Mouse (Mus musculus): ENCODE data around the gene Bbs4. TPM values are rescaled to one million over a fixed set of nuclear protein-coding genes. Genes with fewer than 3 reads are reported as not detected.
"Not testable (repeated sequence)": the region's sequence is repeated elsewhere in the genome, so short reads cannot be mapped to it uniquely, and the experiment has no call there.

Bbs4 gene
- total RNA-seq (2021) = 1 to 10 TPM; 3.2 to 4.2 TPM

DNA sequence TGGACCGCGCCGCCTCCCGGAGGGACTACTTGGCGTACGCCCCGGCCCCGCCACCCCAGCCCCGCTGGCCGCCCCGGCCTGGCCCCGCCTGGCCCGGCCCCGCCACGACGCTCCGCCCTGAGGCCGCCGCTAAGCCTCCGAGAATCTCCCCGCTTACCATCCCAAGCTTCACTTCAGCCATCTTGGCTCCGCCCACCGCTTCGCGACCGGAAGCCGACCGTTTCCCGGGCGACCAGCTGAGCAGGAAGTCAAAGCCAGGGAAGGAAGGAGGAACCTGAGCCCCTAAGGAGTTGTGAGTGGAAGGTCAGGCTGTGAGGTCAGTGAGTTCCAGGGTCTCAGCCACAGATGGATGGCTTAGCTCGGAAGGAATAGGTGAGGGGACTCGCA lies at the start of gene Bbs4:
TSS of gene Bbs4 (minus strand) at position 256 of the 387 bp plus-strand sequence.
- DNase-seq = peak; percentile 95

DNA sequence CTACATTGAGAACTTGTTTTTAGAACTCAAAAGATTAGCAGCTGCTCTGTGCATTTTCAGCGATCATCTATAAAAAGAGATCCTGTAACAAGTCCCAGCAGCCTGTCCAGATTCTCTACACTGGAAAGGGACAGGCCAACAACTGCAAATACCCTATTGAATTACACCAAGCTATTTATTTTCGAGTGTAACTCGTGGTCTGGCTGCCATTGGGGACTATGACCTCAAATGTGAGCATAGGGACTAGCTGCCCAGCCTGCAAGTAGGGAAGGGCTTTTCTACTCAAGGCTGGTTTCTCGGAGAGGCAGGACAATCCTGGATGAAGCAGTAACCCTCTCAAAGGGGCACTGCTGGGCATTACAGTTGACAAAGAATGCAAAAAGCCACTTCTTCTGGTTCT lies 35.8 kb upstream of the Bbs4 start:
- DNase-seq = no peak

DNA sequence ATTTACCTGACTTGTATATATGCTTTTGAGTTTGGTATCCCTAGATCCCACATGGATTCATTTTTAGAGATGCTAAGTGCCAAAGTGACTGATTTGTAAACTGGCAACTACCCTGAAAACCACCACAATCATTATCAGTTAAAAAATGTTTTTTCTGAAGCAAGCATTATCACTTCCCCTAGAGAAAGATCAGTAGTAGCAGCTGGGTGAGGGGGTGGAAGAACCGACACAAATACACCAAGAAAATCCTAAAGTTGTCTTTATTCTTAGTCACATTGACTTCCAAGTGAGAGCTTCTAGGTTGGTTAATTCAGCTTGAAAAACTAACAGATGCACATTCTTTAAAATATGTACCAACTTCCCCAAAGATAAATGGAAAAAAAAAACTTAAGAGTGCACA lies 35.0 kb upstream of the Bbs4 start:
- DNase-seq = no peak

DNA sequence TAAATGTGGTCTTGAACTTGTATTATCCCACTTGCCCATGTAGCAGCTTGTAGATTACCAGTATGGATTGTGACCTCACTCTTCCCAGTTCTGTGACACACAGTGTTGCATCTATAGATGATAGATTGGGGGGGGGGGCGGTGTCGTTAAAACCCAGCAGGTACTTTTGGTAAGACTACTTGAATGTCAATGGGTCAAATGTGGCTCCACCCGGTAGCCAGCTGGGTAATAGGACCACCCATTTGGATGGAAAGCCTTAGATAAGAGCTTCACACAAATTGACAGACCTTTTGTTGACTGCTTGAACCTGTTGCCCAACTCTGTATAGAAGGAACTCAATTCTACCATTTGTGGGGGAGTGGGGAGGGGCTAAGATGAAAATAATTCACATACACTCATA lies 34.2 kb upstream of the Bbs4 start:
- no peak for DNase-seq

DNA sequence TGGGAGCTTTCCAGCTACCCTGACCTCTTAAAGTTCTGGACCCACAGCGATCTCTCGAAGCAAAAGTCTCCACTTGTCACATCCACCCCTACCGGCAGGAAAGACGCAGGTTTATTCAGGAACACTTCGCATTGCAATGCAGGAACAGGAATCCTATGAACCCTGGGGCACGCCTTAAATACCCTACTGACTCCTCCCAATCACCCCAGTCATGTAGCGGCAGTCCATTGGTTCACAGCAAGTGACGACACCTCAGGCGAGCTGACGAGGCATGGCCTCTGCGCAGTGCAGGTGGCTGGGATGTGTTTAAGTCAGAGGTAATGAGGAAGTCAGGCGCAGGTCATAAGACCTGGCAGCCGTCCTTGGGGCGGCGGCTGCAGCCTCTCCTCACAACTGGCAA lies 22.3 kb upstream of the Bbs4 start:
- no peak for DNase-seq

DNA sequence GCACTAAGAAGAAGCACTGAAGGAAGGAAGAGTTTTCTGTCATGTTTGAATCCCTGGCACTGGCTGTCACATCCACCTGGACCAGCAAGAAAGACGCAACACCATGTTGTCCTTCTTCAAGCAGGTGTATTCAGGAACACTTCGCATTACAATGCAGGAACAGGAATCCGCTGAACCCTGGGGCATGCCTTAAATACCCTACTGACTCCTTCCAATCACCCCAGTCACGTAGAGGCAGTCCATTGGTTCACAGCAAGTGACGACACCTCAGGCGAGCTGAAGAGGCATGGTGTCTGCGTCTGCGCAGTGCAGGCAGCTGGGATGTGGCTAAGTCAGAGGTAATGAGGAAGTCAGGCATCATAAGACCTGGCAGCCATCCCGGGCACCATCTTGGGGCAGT lies 16.3 kb upstream of the Bbs4 start:
- DNase-seq = no peak

DNA sequence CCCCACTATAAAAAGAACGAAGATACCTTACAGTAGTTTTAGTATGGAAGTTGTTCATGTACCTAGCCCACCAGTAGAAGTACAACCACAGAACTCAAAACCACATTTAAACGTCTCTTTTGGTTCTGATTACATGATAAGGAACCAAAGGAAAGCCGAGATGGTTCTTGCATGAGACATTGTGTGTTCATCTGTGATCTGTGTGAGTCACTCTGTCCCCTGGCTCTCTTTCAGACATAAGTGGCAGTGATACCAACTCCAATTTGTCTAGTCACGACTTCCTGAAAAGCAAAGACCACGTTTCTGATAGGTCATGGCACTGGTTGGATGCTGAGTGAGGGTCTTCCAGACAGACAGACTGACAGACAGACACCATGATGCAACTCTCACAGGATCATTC lies 15.9 kb upstream of the Bbs4 start:
- no peak for DNase-seq

DNA sequence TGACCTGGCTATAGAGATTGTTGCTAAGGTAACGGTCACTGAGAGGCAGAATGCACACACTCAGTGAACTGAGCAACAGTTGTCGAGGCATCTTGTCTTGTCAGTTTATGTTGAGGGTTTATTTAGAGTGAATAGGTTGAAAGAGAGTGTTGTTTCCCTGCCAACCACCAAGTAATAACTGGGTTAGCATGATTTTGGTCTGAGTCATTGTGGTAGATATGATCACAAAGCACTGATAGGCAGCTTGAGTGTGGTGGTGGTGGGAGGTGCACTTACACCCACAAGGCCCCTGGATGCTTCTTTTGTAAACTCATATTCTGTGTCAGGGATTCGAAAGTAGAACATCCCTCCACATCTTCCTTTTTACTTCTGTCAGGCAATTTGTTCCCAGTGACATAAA lies 7.2 kb upstream of the Bbs4 start:
- DNase-seq = not testable (repeated sequence)

DNA sequence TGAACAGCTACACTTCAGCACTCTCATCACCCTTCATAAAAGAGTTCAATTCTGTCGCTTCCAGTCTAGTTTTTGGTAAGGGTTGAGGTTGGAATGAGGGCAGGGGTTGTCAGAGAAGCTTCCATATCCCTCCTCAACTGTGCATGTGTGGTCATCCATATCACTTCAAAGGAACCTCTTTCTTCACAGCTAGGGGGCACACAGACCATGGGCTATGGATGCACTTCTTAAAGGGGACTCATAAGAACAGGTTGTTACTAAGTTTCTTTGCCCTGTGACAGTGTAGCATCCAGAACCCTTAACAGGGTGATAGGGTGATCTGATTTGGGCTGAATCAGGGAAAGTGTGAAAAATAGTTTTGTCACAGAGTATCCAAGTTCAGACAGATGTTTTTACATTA lies 4.7 kb upstream of the Bbs4 start:
- not testable (repeated sequence) for DNase-seq

DNA sequence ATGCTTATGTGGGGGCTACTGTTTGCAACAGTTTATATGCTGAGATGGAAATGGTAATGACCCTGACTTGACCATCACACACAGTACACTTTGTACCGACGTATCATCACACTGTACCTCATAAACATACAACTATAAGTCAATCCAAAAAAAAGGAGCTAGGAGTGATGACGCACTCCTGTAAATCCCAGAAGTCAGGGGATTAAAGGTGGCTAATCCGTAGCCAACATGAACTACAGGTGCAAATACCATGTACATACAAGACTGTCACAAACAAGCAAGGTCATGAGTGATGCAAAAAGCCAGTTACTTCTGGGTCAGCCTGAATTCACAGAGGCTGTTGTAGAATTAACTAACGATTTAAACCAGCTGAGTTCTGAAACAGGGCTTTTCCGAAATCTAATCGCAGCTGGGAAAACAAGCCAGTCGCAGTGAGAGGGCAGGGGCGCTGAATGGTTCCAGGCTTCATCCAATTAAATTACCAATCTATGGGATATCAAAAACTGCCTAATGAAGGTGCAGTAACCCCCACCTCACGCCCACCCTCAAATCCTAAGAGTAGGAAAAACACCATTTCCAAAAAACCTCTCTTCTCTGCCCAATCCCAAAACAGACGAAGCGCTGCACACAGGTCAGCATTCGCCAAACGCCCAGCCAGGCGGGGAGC lies 589 bp downstream of the Bbs4 start:
- no peak for DNase-seq

DNA sequence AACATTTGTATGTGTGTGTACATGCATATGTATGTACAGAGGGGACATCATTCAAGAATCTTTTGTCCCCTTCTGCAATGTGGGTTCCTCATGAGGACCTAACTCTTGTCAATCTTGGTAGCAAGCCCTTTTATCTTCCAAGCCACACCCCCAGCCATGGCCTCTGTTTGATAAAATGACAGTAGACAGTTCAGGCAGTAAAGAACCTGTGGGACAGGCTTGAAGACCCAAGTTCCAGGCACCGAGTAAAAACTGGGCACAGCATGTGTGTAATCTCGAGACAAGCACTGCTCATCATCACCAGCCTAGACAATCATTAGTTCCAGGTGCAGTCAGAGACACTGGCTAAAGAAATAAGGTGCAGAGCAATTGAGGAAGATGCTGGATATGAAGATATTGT lies 7.1 kb downstream of the Bbs4 start:
- no peak for DNase-seq

DNA sequence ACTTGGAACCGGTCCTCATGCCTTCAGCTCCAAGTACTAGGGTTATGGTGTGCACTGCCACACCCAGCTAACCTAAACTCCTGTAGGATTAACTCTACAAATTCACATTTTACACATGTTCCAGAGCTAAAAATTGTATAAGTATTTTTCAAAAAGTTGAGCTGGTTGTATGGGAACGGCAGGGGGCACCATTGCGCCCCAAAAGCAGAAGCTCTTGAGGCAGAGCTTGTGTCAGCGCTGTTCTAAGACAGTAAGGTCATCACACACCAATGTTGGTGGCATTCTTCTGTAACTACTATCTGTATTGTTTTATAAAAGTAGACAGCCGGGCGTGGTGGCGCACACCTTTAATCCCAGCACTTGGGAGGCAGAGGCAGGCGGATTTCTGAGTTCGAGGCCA lies 13.3 kb downstream of the Bbs4 start:
- peak; percentile 12 for DNase-seq

DNA sequence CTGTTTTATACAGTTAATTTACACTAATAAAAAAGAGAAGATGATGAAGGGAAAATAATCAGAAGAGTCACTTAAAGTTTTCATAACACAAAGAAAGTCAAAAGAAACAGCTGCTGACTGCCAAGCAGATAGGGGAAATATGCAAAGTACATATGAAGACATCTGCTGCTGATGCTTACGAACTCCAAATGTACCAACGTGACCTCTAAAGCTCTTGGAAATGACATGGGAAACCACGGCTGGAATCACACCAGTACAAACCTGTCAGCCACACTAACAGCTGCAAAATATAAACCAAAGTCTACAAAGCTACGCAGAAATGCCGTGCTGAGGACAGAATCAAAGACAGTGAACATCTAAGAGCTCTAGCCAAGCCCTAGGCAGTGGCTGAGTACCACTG lies 14.2 kb downstream of the Bbs4 start:
- no peak for DNase-seq

DNA sequence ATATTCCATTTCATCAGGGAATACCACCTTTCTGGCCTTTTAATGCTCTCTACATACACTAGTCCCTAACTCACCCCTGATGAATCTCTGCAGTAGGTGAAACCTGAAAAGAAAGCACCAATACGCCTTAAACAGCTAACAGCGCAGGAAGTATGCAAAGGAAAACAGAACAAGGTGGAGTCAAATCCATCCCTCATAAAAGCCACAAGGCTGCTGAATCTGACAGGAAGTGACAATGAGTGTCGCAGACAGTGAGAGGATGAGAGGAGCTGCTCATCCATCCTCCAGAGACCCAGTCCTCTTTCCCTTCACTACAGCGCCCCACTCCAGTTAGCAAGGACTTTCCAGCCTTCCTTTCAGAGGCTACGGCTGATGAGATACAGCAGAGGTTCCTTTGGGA lies 14.9 kb downstream of the Bbs4 start:
- DNase-seq = no peak

DNA sequence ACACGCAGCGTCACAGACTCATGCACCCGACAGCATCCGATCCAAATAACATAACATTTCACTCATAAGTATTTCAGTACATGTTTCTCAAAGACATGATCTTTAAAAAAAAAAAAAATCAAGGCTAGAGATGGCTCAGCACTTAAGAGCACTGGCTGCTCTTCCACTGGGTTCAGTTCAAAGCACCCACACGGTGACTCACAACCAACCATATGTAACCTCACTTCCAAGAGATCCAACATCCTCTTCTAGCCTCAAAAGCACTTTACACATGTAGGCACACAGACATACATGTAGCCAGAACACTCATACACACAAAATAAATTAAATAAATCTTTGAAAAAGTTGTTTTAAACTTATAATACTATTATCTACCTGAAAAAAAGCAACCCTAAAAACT lies 15.4 kb downstream of the Bbs4 start:
- DNase-seq = no peak

DNA sequence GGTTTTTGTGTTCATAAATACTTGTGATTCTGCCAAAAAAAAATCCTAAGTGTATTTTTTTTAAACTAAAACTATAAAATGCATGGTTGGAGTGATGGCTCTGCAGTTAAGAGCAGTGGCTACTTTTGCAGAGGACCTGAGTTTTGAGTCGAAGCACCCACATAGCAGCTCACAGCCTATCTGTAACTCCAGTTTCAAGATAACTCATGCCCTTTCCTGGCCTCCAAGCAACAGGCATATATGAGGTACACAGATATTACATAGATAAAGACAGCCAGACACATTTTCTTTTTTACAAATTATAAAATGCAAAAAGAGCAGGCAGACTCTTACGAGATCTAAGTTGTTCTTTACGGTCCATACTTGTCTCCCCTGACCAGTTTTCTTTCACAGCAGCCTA lies 16.8 kb downstream of the Bbs4 start:
- no peak for DNase-seq

DNA sequence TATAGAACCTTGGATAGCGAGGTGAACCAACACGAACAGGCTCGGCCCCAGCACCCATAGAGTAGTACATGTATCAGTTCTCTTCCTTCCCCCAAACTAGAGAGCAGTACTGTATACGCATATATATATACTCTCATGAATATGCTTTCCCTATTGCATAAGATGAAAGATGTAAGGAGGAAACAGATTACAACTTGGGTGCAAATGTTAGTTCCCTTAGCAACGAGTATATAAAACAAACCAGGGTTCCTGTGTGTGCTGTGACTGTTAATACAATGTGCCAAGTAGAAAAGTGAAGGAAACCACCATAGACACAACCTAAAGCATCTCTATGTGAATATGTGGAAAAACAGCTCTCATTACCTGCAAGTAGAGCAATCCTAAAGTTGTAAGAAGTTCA lies 23.3 kb downstream of the Bbs4 start:
- no peak for DNase-seq

DNA sequence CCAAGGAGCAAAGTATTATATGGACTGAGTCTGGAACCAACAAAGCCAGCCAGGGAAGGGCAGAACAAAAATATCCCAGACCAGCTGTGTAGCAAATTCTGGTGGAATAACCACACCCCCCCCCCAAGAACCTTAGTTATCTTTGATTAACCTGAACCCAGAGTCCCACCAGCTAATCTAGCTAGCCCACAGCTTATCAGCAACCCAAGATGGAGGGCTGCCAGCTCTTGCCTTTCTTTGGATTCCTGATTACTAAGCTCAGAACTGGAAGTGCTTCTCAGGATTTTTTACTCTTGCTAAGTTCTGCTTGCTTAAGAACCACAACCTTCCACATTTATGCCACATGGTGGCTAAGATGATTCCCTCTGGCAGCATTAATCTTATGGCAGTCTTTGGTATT lies 29.0 kb downstream of the Bbs4 start:
- DNase-seq = peak; percentile 41

DNA sequence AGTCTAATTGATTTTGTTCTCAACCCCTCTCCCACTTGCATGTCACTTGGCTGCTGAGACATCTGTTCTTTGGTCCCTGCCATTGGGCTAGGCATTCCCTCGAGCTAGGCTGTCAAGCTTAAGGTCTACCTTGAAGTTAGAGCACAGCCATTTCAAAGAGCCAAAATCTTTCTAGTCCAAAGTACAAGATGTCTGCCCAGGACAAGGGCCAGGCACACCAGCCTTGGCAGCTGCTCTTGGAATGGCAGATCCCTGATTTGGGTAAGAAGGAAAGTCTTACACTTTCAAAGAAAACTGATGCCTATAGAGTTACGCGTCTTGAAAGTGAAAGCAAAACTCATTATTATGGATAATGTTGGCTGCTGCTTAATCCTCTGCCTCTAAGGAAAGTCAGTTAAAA lies 37.1 kb downstream of the Bbs4 start:
- no peak for DNase-seq

DNA sequence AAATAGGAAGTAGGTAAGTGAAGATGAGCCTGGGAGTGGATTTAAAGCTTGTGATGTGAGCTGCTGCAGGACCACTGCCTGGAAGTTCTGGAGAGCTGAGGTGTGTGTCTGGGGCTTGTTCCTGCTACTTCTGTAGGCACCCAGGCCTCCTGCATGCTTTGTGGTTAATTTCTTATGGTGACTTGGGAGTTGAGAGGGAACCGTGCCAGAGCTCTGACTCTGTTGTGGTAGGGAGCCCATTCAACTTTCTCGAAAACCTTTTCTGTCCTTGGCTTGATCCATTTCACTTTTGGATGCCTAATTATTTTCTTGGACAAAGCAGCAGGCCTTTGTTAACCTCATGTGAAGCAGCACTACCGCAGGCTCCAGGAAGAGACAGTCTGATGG lies 42.0 kb downstream of the Bbs4 start:
- no peak for DNase-seq

DNA sequence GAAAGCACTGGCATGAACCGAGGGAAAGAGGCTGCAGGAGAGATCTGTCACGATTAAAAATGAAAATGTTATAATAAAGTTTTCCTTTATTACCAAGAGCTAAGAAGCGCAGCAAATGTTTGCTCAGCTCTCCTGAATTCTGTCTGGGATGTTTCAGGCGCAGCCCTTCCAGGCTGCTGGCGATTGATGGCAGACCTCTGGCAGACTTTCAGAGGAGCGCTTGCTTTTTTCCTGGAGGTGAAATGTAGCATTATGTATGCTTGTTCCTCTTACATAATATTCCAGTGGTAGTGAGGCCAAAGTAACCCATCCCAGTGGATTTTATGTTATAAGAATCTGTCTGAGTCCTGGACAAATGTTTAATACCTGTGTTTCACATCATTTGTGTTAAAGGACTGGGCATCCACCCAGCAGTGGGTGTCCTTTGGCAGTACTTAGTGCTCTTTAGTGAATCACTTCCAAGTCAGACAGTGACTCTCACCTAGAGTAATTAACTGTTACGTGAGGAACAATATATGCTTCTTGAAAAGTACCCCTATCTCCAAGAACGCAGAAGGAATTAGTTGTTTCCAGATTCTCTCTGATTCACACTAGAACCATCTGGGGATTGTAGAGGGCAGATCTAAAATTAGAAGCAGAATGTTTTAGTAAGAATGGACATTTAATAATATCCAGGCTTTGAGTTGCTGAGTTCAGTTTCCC lies 42.6 kb downstream of the Bbs4 start:
- DNase-seq = no peak

DNA sequence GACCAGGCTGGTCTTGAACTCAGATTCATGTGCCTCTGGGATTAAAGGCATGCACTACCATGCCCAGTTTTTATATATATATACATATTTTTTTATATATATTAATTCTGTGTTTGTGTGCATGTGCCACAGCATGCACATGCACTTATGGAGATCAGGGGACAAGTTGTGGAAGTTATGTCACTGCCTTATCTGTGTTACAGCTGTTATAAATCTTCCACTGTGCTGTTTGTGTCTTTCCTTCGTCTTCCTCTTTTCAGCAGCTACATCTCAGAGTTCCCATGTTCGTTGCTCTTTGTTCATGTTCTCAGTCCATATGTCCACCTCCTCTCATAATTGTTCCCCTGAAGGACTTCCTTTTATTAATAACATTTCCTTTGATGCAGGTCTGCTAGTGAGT lies 45.4 kb downstream of the Bbs4 start:
- no peak for DNase-seq

DNA sequence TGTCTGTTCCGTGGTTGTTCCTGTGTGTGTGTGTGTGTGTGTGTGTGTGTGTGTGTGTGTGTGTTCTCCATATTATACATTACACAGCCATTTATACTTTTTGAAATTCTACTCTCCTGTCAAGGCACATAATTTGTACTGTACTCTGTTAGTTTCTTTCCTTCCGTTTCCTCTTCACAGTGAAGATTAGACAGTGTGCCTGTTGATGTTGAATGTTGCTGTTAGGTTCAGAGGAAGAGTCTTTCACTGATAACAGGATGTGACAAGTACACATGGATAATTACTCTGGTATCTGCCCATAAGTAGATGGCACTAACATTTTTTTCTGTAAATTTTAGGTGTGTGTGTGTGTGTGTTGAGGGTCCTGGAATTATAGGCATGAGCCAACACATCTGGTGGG lies 56.9 kb downstream of the Bbs4 start:
- no peak for DNase-seq

DNA sequence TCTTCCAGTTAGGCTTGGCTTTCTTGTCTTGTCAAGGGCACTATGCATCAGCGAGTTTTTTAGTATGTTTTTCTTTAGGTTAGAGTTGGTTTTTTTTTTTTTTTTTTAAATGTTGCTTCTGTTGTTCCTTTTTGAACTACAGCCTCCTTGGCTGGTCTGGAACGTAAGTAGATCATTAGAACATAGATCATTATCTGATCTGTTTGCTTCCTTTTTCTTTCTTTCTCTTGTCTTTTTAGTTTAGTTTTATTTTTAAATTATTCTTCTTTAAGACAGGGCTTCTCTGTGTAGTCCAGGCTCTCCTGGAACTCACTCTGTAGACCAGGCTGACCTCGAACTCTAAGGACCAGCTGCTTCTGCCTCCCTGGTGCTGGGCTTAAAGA lies 60.8 kb downstream of the Bbs4 start:
- no peak for DNase-seq

Measured in heart, postnatal 4 days (tissue).